ENCODE assay signal across 8 mouse cellular contexts in the genomic region with DNA sequence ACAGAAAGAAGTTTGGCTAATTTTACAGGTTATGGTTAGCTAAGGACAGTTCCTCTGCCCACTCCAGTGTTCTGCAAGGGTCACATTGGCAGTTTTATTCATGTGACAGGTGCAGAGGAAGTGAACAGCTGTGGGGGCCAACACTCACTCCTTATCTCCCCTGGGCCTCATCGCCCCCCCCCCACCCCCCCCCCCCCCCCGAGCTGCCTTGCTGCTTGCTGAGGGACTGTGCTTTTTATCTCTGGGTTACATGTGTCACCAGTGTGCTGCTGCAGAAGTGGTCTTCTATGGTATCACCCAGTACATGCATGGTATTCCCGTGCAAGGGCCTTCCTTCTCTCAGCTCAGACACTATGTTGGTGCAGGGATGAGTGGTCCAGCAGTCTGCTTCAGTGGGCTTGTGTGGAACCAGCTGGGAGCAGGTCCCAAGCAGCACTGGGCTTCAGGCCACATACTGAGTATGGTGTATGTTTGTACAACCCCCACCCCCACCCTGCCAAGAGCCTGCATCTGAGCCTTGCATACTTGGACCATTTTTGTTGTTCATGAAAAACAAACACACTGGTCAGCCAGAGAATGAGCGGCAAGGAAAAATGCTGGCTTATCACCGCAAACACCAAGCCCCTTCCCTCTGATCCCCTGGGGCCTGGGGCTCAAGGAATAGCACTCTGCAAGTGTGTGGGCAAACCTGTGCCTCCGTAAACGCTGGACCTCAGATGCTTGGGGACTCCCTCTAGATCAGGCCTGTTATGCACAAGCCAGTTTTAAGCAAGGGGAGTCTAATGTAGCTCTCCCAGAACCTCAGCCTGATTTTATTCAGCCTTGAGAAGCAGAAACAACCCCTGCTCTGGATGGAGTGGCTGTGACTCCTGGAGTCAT. TPM values are rescaled to one million over a fixed set of nuclear protein-coding genes. Genes with fewer than 3 reads are reported as not detected.
DNase-seq lines count a peak whose midpoint lies in the region; ATAC-seq lines count a peak whose summit lies in the region.

No protein-coding gene starts in this region.

- peaks cover 79% of the 10 kb centered on the region for H3K4me1 ChIP-seq in liver, embryonic 12.5 days

- H3K4me2 ChIP-seq in liver, embryonic 12.5 days: peak overlapping the region; percentile 60

- H3K36me3 ChIP-seq in liver, embryonic 12.5 days: no peaks in the 10 kb centered on the region

- 0 out of 2 replicates have a peak overlapping the region, but pooled peaks have one; percentile 37 for H3K9ac ChIP-seq in liver, embryonic 12.5 days

- no peaks in the 10 kb centered on the region for H3K9me3 ChIP-seq in liver, embryonic 12.5 days (replicated peaks)

- peak; percentile 83 for ATAC-seq in liver, embryonic 12.5 days

- H3K27me3 ChIP-seq in liver, embryonic 12.5 days (replicated peaks): no peaks in the 10 kb centered on the region

- H3K4me3 ChIP-seq in liver, embryonic 12.5 days: peak overlapping the region; percentile 18

- intact Hi-C loops in left cerebral cortex, postnatal 36 days (cut with DNase I): no loop called here

- DNase-seq in cerebellum, postnatal 25 days: peak; percentile 8 to 10
- DNase-seq in cerebellum, adult 9-10 months: no peak
- DNase-seq in right cerebral cortex, postnatal 4 days: peak; percentile 10
- DNase-seq in right cerebral cortex, postnatal 14 days: no peak
- DNase-seq in thymus, postnatal 14 days: peak; percentile 43
- no peak for DNase-seq in left cerebral cortex, postnatal 36 days (ENCODE audit: low spot score in 2 of 2)
- no peak for DNase-seq in yolk sac, embryonic 10.5 days (ENCODE audit: low spot score)

- WGBS in liver, embryonic 12.5 days (ENCODE audit: insufficient replicate concordance): 32% methylated on average over 5 of the region's 7 CpGs

- peak overlapping the region; percentile 82 for H3K27ac ChIP-seq in liver, embryonic 12.5 days

RNA-seq across cellular contexts. Expression of a gene that starts 38.2 kb away (rescaled TPM):
- polyA plus RNA-seq in liver, embryonic 12.5 days (2016; fragmentation: Nextera tagmentation; extraction: Ambion mirVana): 106 and 107 TPM in 2 replicates
- 10 to 100 TPM; 21.7 TPM for total RNA-seq in left cerebral cortex, postnatal 36 days (2021)

RNA-seq across cellular contexts. Expression of a gene that starts 38.7 kb away (rescaled TPM):
- polyA plus RNA-seq in liver, embryonic 12.5 days (2016; fragmentation: Nextera tagmentation; extraction: Ambion mirVana): 113 and 120 TPM in 2 replicates
- total RNA-seq in left cerebral cortex, postnatal 36 days (2021): 100 to 1,000 TPM in 1 of 2 experiments, 10 to 100 TPM in 1; 89.1 to 100 TPM

RNA-seq across cellular contexts. Expression of a gene that starts 40.0 kb away (rescaled TPM):
- 12.6 and 12.9 TPM in 2 replicates for polyA plus RNA-seq in liver, embryonic 12.5 days (2016; fragmentation: Nextera tagmentation; extraction: Ambion mirVana)
- total RNA-seq in left cerebral cortex, postnatal 36 days (2021): 10 to 100 TPM; 36.6 to 48.0 TPM

RNA-seq across cellular contexts. Expression of a gene that starts 40.0 kb away (rescaled TPM):
- 76.3 and 79.3 TPM in 2 replicates for polyA plus RNA-seq in liver, embryonic 12.5 days (2016; fragmentation: Nextera tagmentation; extraction: Ambion mirVana)
- total RNA-seq in left cerebral cortex, postnatal 36 days (2021): 100 to 1,000 TPM; 158 to 165 TPM

Comparison
In these comparisons a context has a peak if more than half of its experiments do, and no peak if none do; other contexts are left out.
1. DNase-seq: peak in cerebellum, postnatal 25 days (2 of 2), right cerebral cortex, postnatal 4 days (single experiment) and thymus, postnatal 14 days (single experiment); none in cerebellum, adult 9-10 months (single experiment), right cerebral cortex, postnatal 14 days (single experiment), left cerebral cortex, postnatal 36 days (0 of 2) and yolk sac, embryonic 10.5 days (single experiment).